In the genomic region with DNA sequence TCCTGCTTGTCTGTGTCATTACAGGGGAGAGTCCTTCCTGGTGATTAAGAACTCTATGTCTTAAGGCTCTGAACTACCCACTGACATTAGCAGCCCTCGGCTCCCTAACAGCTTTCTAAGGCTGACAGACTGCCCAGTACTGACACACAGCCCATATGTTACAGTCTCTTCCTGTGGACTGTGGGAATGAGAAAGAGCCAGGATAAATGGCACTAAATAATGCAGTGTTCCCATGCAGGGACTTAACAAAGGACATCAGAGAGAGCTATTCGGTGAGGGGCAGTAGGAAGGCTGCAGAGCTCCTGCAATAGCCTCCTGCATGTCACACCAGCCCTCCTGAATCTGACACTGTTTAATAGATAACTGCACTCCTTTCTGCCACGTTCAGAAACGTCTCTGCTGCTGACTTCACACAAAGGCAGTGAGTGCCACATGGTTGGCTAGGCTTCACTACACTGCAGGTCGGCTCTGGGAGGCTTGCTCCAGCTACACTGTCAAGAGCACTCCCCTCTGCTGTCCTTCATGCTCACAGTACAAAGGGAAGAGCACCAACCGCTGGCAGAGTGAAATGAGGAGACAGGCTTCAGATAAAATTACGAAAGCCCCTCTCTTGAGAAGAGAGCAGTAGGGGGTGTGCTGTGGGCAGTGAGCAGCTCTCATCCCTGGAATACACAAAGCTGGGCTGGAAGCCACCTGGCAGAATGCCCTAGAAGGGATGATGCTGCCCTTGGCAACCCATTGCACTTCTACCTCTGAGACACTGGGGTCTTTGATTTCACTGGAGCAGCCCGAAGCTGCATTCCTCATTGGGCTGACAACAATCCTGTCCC, we compare ENCODE assay signal across 8 mouse cellular contexts. TPM values are rescaled to one million over a fixed set of nuclear protein-coding genes. Genes with fewer than 3 reads are reported as not detected.
DNase-seq lines count a peak whose midpoint lies in the region; ATAC-seq and TF ChIP-seq lines count a peak whose summit lies in the region.

No protein-coding gene starts in this region.

- DNase-seq in brain, adult 2 months (ENCODE audit: low read depth, low spot score): peak; percentile 95
- DNase-seq in limb, embryonic 10.5 days (ENCODE audit: low spot score): no peak
- peak; percentile 59 for DNase-seq in stomach, postnatal 0 days (ENCODE audit: low spot score)

- H3K4me3 ChIP-seq in embryonic facial prominence, embryonic 15.5 days (replicated peaks): no peak overlapping the region
- H3K4me3 ChIP-seq in heart, embryonic 11.5 days (ENCODE audit: low read depth, low read length): no peak overlapping the region
- H3K4me3 ChIP-seq in kidney, embryonic 14.5 days (ENCODE audit: low read length): no peak overlapping the region
- H3K4me3 ChIP-seq in limb, embryonic 10.5 days: no peak overlapping the region
- no peak overlapping the region for H3K4me3 ChIP-seq in midbrain, embryonic 15.5 days
- no peak overlapping the region for H3K4me3 ChIP-seq in stomach, postnatal 0 days (ENCODE audit: low read depth, low read length)

- H3K36me3 ChIP-seq in embryonic facial prominence, embryonic 15.5 days: no peaks in the 10 kb centered on the region
- no peaks in the 10 kb centered on the region for H3K36me3 ChIP-seq in heart, embryonic 11.5 days (ENCODE audit: control insufficient read depth, insufficient read depth, low read length)
- H3K36me3 ChIP-seq in kidney, embryonic 14.5 days (ENCODE audit: control insufficient read depth, insufficient read depth, low read length): no peaks in the 10 kb centered on the region
- H3K36me3 ChIP-seq in limb, embryonic 10.5 days: no peaks in the 10 kb centered on the region
- no peaks in the 10 kb centered on the region for H3K36me3 ChIP-seq in midbrain, embryonic 15.5 days (replicated peaks)
- no peaks in the 10 kb centered on the region for H3K36me3 ChIP-seq in stomach, postnatal 0 days (ENCODE audit: control insufficient read depth, insufficient read depth, low read length)

- 0 out of 2 replicates have a peak overlapping the region, but pooled peaks have one; percentile 3 for H3K4me2 ChIP-seq in embryonic facial prominence, embryonic 15.5 days (replicated peaks)
- H3K4me2 ChIP-seq in heart, embryonic 11.5 days: peak overlapping the region; percentile 12
- peak overlapping the region; percentile 17; the same call in 1 of the 2 replicates for H3K4me2 ChIP-seq in kidney, embryonic 14.5 days (replicated peaks; ENCODE audit: low read depth, low read length)
- peak overlapping the region; percentile 14; the same call in 1 of the 2 replicates for H3K4me2 ChIP-seq in midbrain, embryonic 15.5 days
- no peak overlapping the region for H3K4me2 ChIP-seq in stomach, postnatal 0 days (replicated peaks; ENCODE audit: low read depth)

- peak overlapping the region; percentile 72 for H3K27ac ChIP-seq in embryonic facial prominence, embryonic 15.5 days (replicated peaks)
- H3K27ac ChIP-seq in heart, embryonic 11.5 days (ENCODE audit: low read depth, low read length): peak overlapping the region; percentile 63; the same call in 1 of the 2 replicates
- peak overlapping the region; percentile 84 for H3K27ac ChIP-seq in kidney, embryonic 14.5 days (ENCODE audit: low read depth, low read length)
- H3K27ac ChIP-seq in limb, embryonic 10.5 days: peak overlapping the region; percentile 59; the same call in 1 of the 2 replicates
- peak overlapping the region; percentile 89 for H3K27ac ChIP-seq in midbrain, embryonic 15.5 days
- H3K27ac ChIP-seq in stomach, postnatal 0 days (replicated peaks): peak overlapping the region; percentile 53

- TF ChIP-seq EP300 in stomach, postnatal 0 days (optimal IDR thresholded peaks at IDR 0.05): no peak

- H3K27me3 ChIP-seq in embryonic facial prominence, embryonic 15.5 days: no peaks in the 10 kb centered on the region
- no peaks in the 10 kb centered on the region for H3K27me3 ChIP-seq in heart, embryonic 11.5 days (ENCODE audit: control insufficient read depth, insufficient read depth, low read length)
- H3K27me3 ChIP-seq in kidney, embryonic 14.5 days (ENCODE audit: control insufficient read depth, insufficient read depth, low read length): no peaks in the 10 kb centered on the region
- H3K27me3 ChIP-seq in limb, embryonic 10.5 days (ENCODE audit: low read depth, poor library complexity, severe bottlenecking): no peaks in the 10 kb centered on the region
- H3K27me3 ChIP-seq in midbrain, embryonic 15.5 days (replicated peaks): no peaks in the 10 kb centered on the region
- H3K27me3 ChIP-seq in stomach, postnatal 0 days (ENCODE audit: control insufficient read depth, insufficient read depth, low read length): no peaks in the 10 kb centered on the region

- peak; percentile 29 for TF ChIP-seq CTCF in stomach, postnatal 0 days (IDR thresholded peaks at IDR 0.05; ENCODE audit: low read depth)

- ATAC-seq in embryonic facial prominence, embryonic 15.5 days (ENCODE audit: insufficient number of reproducible peaks, low FRiP score, low TSS enrichment, low read depth): peak; percentile 47; the same call in 1 of the 2 replicates
- peak; percentile 60; the same call in 1 of the 2 replicates for ATAC-seq in heart, embryonic 11.5 days (replicated peaks; ENCODE audit: insufficient number of reproducible peaks, low FRiP score, low TSS enrichment)
- peak; percentile 86 for ATAC-seq in kidney, embryonic 14.5 days (ENCODE audit: low FRiP score, low TSS enrichment)
- ATAC-seq in midbrain, embryonic 15.5 days (replicated peaks): peak; percentile 94
- peak; percentile 36; the same call in 1 of the 2 replicates for ATAC-seq in stomach, postnatal 0 days (ENCODE audit: low FRiP score, low TSS enrichment)
- no peak for ATAC-seq in inflammation-experienced regulatory T-cells, adult 6 months

- H3K9me3 ChIP-seq in embryonic facial prominence, embryonic 15.5 days (replicated peaks): no peaks in the 10 kb centered on the region
- H3K9me3 ChIP-seq in heart, embryonic 11.5 days (replicated peaks; ENCODE audit: control insufficient read depth, low read length): no peaks in the 10 kb centered on the region; the same call in 1 of the 2 replicates
- 0 out of 2 replicates have a peak, but pooled peaks cover 2% of the 10 kb centered on the region for H3K9me3 ChIP-seq in kidney, embryonic 14.5 days (ENCODE audit: control insufficient read depth, low read length)
- no peaks in the 10 kb centered on the region for H3K9me3 ChIP-seq in limb, embryonic 10.5 days (replicated peaks)
- H3K9me3 ChIP-seq in midbrain, embryonic 15.5 days: no peaks in the 10 kb centered on the region
- H3K9me3 ChIP-seq in stomach, postnatal 0 days (ENCODE audit: control insufficient read depth, low read length): no peaks in the 10 kb centered on the region

- WGBS in embryonic facial prominence, embryonic 15.5 days: 10% methylated on average over 8 of the region's 8 CpGs
- 18% methylated on average over 8 of the region's 8 CpGs for WGBS in heart, embryonic 11.5 days (ENCODE audit: insufficient replicate concordance)
- 6% methylated on average over 8 of the region's 8 CpGs for WGBS in kidney, embryonic 14.5 days
- 26% methylated on average over 8 of the region's 8 CpGs for WGBS in limb, embryonic 10.5 days
- WGBS in midbrain, embryonic 15.5 days: 1% methylated on average over 8 of the region's 8 CpGs
- WGBS in stomach, postnatal 0 days: 14% methylated on average over 8 of the region's 8 CpGs

- H3K4me1 ChIP-seq in embryonic facial prominence, embryonic 15.5 days: peaks cover 36% of the 10 kb centered on the region
- peaks cover 35% of the 10 kb centered on the region for H3K4me1 ChIP-seq in heart, embryonic 11.5 days (ENCODE audit: control insufficient read depth, insufficient read depth, low read length)
- H3K4me1 ChIP-seq in kidney, embryonic 14.5 days (ENCODE audit: control insufficient read depth, insufficient read depth, low read length): peaks cover 39% of the 10 kb centered on the region
- peaks cover 14% of the 10 kb centered on the region for H3K4me1 ChIP-seq in limb, embryonic 10.5 days
- peaks cover 39% of the 10 kb centered on the region for H3K4me1 ChIP-seq in midbrain, embryonic 15.5 days
- H3K4me1 ChIP-seq in stomach, postnatal 0 days (replicated peaks; ENCODE audit: control insufficient read depth, insufficient read depth): peaks cover 9% of the 10 kb centered on the region

- H3K9ac ChIP-seq in embryonic facial prominence, embryonic 15.5 days: no peak overlapping the region
- H3K9ac ChIP-seq in heart, embryonic 11.5 days (ENCODE audit: low read depth, low read length): peak overlapping the region; percentile 30; the same call in 1 of the 2 replicates
- peak overlapping the region; percentile 12; the same call in 1 of the 2 replicates for H3K9ac ChIP-seq in kidney, embryonic 14.5 days (ENCODE audit: low read depth, low read length)
- H3K9ac ChIP-seq in midbrain, embryonic 15.5 days: no peak overlapping the region
- no peak overlapping the region for H3K9ac ChIP-seq in stomach, postnatal 0 days (ENCODE audit: low read length)

RNA-seq across cellular contexts. Expression of a gene that starts 41.5 kb away (rescaled TPM):
- 34.1 and 36.7 TPM in 2 replicates for polyA plus RNA-seq in embryonic facial prominence, embryonic 15.5 days (2015; fragmentation: Nextera tagmentation; extraction: Ambion mirVana)
- polyA plus RNA-seq in heart, embryonic 11.5 days (2014; fragmentation: Nextera tagmentation; extraction: Ambion mirVana): 14.7 and 16.0 TPM in 2 replicates
- polyA plus RNA-seq in kidney, embryonic 14.5 days (2014; fragmentation: Nextera tagmentation; extraction: Ambion mirVana): 11.3 and 19.3 TPM in 2 replicates
- 12.6 and 18.9 TPM in 2 replicates for polyA plus RNA-seq in limb, embryonic 10.5 days (2016; fragmentation: Nextera tagmentation; extraction: Ambion mirVana)
- 72.6 and 73.3 TPM in 2 replicates for polyA plus RNA-seq in midbrain, embryonic 15.5 days (2015; fragmentation: Nextera tagmentation; extraction: Ambion mirVana)
- polyA plus RNA-seq in stomach, postnatal 0 days (2015; fragmentation: Nextera tagmentation; extraction: Ambion mirVana): 15.9 and 19.4 TPM in 2 replicates
- 10 to 100 TPM in 2 of 3 experiments, 1 to 10 TPM in 1; 8.9 to 34.5 (median 24.4) TPM for polyA plus RNA-seq in inflammation-experienced regulatory T-cells, adult 6 months (2017; shearing (Covaris generic))

RNA-seq across cellular contexts. Expression of a gene that starts 41.9 kb away (rescaled TPM):
- 10.5 and 20.0 TPM in 2 replicates for polyA plus RNA-seq in embryonic facial prominence, embryonic 15.5 days (2015; fragmentation: Nextera tagmentation; extraction: Ambion mirVana)
- polyA plus RNA-seq in heart, embryonic 11.5 days (2014; fragmentation: Nextera tagmentation; extraction: Ambion mirVana): 1.9 TPM in 2 replicates
- 1.3 and 1.5 TPM in 2 replicates for polyA plus RNA-seq in kidney, embryonic 14.5 days (2014; fragmentation: Nextera tagmentation; extraction: Ambion mirVana)
- polyA plus RNA-seq in limb, embryonic 10.5 days (2016; fragmentation: Nextera tagmentation; extraction: Ambion mirVana): 1.0 and 1.1 TPM in 2 replicates
- polyA plus RNA-seq in midbrain, embryonic 15.5 days (2015; fragmentation: Nextera tagmentation; extraction: Ambion mirVana): 6.1 and 6.3 TPM in 2 replicates
- polyA plus RNA-seq in stomach, postnatal 0 days (2015; fragmentation: Nextera tagmentation; extraction: Ambion mirVana): 0.69 and 0.93 TPM in 2 replicates
- under 1 TPM; 0.25 to 0.87 (median 0.42) TPM for polyA plus RNA-seq in inflammation-experienced regulatory T-cells, adult 6 months (2017; shearing (Covaris generic))

Comparison
In these comparisons a context has a peak if more than half of its experiments do, and no peak if none do; other contexts are left out.
1. H3K9ac ChIP-seq: peak in heart, embryonic 11.5 days (single experiment) and kidney, embryonic 14.5 days (single experiment); none in embryonic facial prominence, embryonic 15.5 days (single experiment), midbrain, embryonic 15.5 days (single experiment) and stomach, postnatal 0 days (single experiment).
2. Peak in every context shown above with its lines, with median percentiles within 50 percentile points of each other: H3K27ac ChIP-seq.